Mouse (Mus musculus) lung, postnatal 36 days (tissue): ENCODE results near the gene Bicra.

Source experiments
- DNase-seq: peaks from one replicate; pipeline ENCODE4 v3.0.0; 2022; ENCODE audit warnings: mixed read lengths

Gene Bicra

GRCm38 (mm10) chr7:15938621-15939020 lies 109.1 kb downstream of the Bicra start:
- no peak for DNase-seq

GRCm38 (mm10) chr7:15937491-15937890 lies 110.2 kb downstream of the Bicra start:
- no peak for DNase-seq

- peak; percentile 43 for DNase-seq
Measured at GRCm38 (mm10) chr7:15933437-15934359, 114.0 kb downstream of the Bicra start.

GRCm38 (mm10) chr7:15931635-15932034 lies 116.1 kb downstream of the Bicra start:
- DNase-seq, result no peak

GRCm38 (mm10) chr7:15930543-15930942 lies 117.2 kb downstream of the Bicra start:
- no peak for DNase-seq

GRCm38 (mm10) chr7:15929910-15930309 lies 117.8 kb downstream of the Bicra start:
- peak; percentile 76 for DNase-seq

- DNase-seq, result peak; percentile 94
Measured at GRCm38 (mm10) chr7:15922220-15922773, 125.4 kb downstream of the Bicra start, which contains the start of gene Selenow. Gene Selenow, minus strand, starts transcription at chr7:15922402.

DNA sequence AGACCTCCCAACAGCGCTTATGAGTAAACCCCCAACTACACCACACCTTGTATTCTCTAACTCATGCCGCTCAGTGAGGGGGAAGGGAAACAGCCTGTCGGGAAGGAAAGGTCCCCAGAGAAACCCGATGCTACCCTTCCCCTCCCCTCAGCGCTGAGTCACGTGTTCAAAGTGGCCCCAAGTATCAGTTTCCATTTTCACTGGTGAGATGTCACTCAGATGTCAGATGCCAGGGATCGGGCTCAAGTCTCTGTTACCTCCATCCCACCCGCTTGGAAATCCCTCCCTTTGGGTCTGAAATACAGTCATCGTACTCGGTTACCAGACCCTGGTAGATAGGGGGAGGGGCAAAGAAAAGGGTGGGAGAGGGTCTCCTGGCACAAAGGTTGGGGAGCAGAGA lies 125.9 kb downstream of the Bicra start:
- DNase-seq, result peak; percentile 60
